Mouse (Mus musculus) heart, adult 11 months (tissue): ENCODE results near the gene Gm20388.

Experiments used
- DNase-seq: peaks from one replicate; pipeline ENCODE4 v3.0.0; 2022

Gm20388 gene

GRCm38 (mm10) chr8:120502428-120502827, 591.8 kb downstream of the Gm20388 start:
- DNase-seq: peak; percentile 91

GRCm38 (mm10) chr8:120504251-120505081, 593.8 kb downstream of the Gm20388 start:
- peak; percentile 99 for DNase-seq

- DNase-seq: peak; percentile 96
These were observed 594.5 kb downstream of the Gm20388 start for GRCm38 (mm10) chr8:120505082-120505511.

- DNase-seq: peak; percentile 90
These were observed 595.1 kb downstream of the Gm20388 start for GRCm38 (mm10) chr8:120505619-120506310.

GRCm38 (mm10) chr8:120506562-120506961, 595.9 kb downstream of the Gm20388 start:
- DNase-seq: no peak

GRCm38 (mm10) chr8:120507290-120507689, 596.6 kb downstream of the Gm20388 start:
- DNase-seq: peak; percentile 90

GRCm38 (mm10) chr8:120509136-120510034, 598.7 kb downstream of the Gm20388 start:
- DNase-seq: peak; percentile 94

- DNase-seq: no peak
These were observed 599.4 kb downstream of the Gm20388 start for GRCm38 (mm10) chr8:120510035-120510416.

GRCm38 (mm10) chr8:120510863-120511457, 600.3 kb downstream of the Gm20388 start:
- DNase-seq: peak; percentile 92

GRCm38 (mm10) chr8:120511737-120512136, 601.1 kb downstream of the Gm20388 start:
- DNase-seq: peak; percentile 89

GRCm38 (mm10) chr8:120512326-120512725, 601.7 kb downstream of the Gm20388 start:
- DNase-seq: no peak

- no peak for DNase-seq
These were observed 602.5 kb downstream of the Gm20388 start for GRCm38 (mm10) chr8:120513145-120513544.

GRCm38 (mm10) chr8:120513638-120514461, 603.2 kb downstream of the Gm20388 start:
- DNase-seq: no peak

- no peak for DNase-seq
These were observed 604.6 kb downstream of the Gm20388 start for GRCm38 (mm10) chr8:120515214-120515613.

- DNase-seq: peak; percentile 91
These were observed 605.0 kb downstream of the Gm20388 start for GRCm38 (mm10) chr8:120515650-120516049.

- peak; percentile 92 for DNase-seq
These were observed 605.6 kb downstream of the Gm20388 start for GRCm38 (mm10) chr8:120516182-120516755.

- peak; percentile 98 for DNase-seq
These were observed 607.2 kb downstream of the Gm20388 start for GRCm38 (mm10) chr8:120517666-120518410.

GRCm38 (mm10) chr8:120518736-120519534, 608.3 kb downstream of the Gm20388 start:
- peak; percentile 98 for DNase-seq

GRCm38 (mm10) chr8:120520287-120520686, 609.6 kb downstream of the Gm20388 start:
- DNase-seq: peak; percentile 93
